Comparison of ENCODE assay signal across 9 mouse cellular contexts in the genomic region with DNA sequence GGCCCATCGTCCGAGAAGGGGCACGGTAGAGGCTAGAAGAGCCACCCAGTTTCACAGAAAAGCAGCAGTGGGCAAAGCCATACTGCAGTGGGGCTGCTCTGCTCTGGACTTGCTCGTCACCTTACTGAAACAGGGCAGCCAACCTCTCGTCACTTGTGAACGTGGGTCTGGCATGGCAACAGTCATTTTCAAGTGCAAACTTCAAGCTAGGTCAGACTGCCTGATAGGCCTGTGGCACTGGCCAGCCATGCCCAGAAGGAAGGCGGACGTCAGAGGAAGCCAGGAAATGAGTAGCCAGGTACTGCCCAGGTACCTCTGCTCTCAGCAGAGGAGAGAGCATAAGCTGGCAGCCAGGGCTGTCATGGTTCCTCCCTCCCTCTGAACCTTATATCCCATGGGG. TPM values are rescaled to one million over a fixed set of nuclear protein-coding genes. Genes with fewer than 3 reads are reported as not detected.
A peak's percentile ranks its signal among the peaks of the same experiment; 100 is the strongest.
DNase-seq lines count a peak whose midpoint lies in the region; ATAC-seq and TF ChIP-seq lines count a peak whose summit lies in the region.
"Had no signal": no experiment of that assay in that cellular context is flagged by ENCODE, and none has a peak within 500 bp of the region (broad histone marks: within the 10 kb centered on the region; RNA-seq: fewer than 3 reads in every experiment).

No protein-coding gene starts in this region.

- no peak overlapping the region for H3K9ac ChIP-seq in hindbrain, embryonic 12.5 days
- H3K9ac ChIP-seq in lung, embryonic 16.5 days (ENCODE audit: low read length), result peak overlapping the region; percentile 21

- H3K4me3 ChIP-seq in gastrocnemius, adult 2 months, result peak overlapping the region; percentile 90
- no peak overlapping the region for H3K4me3 ChIP-seq in brown adipose tissue, adult 24 weeks (ENCODE audit: insufficient read depth, low read depth, low read length)
- H3K4me3 ChIP-seq in hindbrain, embryonic 12.5 days, result 0 out of 2 replicates have a peak overlapping the region, but pooled peaks have one; percentile 99
- H3K4me3 ChIP-seq in lung, embryonic 16.5 days (ENCODE audit: low read length), result no peak overlapping the region

- no peak for DNase-seq in gastrocnemius, adult 2 months
- DNase-seq in gastrocnemius, postnatal 14 days, result no peak
- no peak for DNase-seq in gastrocnemius, adult 18-20 months (ENCODE audit: low spot score)
- DNase-seq in Muller cell, postnatal 12 days (ENCODE audit: inconsistent ontology term), result no peak
- no peak for DNase-seq in embryo, embryonic 11 days

- peak overlapping the region; percentile 61 for H3K4me2 ChIP-seq in hindbrain, embryonic 12.5 days (replicated peaks)
- H3K4me2 ChIP-seq in lung, embryonic 16.5 days (ENCODE audit: low read depth, low read length), result no peak overlapping the region

- H3K9me3 ChIP-seq in hindbrain, embryonic 12.5 days (replicated peaks), result no peaks in the 10 kb centered on the region
- H3K9me3 ChIP-seq in lung, embryonic 16.5 days (ENCODE audit: control insufficient read depth, low read length), result no peaks in the 10 kb centered on the region

- H3K4me1 ChIP-seq in brown adipose tissue, adult 24 weeks (ENCODE audit: control insufficient read depth, insufficient read depth, insufficient read length, low read length), result peaks cover 57% of the 10 kb centered on the region
- peaks cover 87% of the 10 kb centered on the region for H3K4me1 ChIP-seq in hindbrain, embryonic 12.5 days
- peaks cover 70% of the 10 kb centered on the region for H3K4me1 ChIP-seq in lung, embryonic 16.5 days (replicated peaks; ENCODE audit: control insufficient read depth, insufficient read depth, low read length)

- TF ChIP-seq CTCF in gastrocnemius, adult 2 months (IDR thresholded peaks at IDR 0.05), result no peak

- peak overlapping the region; percentile 94 for H3K27ac ChIP-seq in gastrocnemius, adult 2 months
- H3K27ac ChIP-seq in brown adipose tissue, adult 24 weeks (replicated peaks; ENCODE audit: low read depth, low read length), result peak overlapping the region; percentile 78
- no peak overlapping the region for H3K27ac ChIP-seq in hindbrain, embryonic 12.5 days
- peak overlapping the region; percentile 83 for H3K27ac ChIP-seq in lung, embryonic 16.5 days (ENCODE audit: low read length)

- WGBS in hindbrain, embryonic 12.5 days, result 88% methylated on average over 8 of the region's 8 CpGs
- 74% methylated on average over 8 of the region's 8 CpGs for WGBS in lung, embryonic 16.5 days

- no peak for ATAC-seq in hindbrain, embryonic 12.5 days (ENCODE audit: low FRiP score)
- ATAC-seq in lung, embryonic 16.5 days (ENCODE audit: low read depth), result no peak

- intact Hi-C loops in gastrocnemius, adult 2 months (cut with DNase I), result no loop called here
- intact Hi-C loops in gastrocnemius, postnatal 14 days (cut with DNase I; ENCODE audit: low total_unique reads), result no loop called here

- H3K36me3 ChIP-seq in hindbrain, embryonic 12.5 days, result no peaks in the 10 kb centered on the region
- H3K36me3 ChIP-seq in lung, embryonic 16.5 days (ENCODE audit: control insufficient read depth, insufficient read depth, low read length), result no peaks in the 10 kb centered on the region

- H3K27me3 ChIP-seq in hindbrain, embryonic 12.5 days, result no peaks in the 10 kb centered on the region
- no peaks in the 10 kb centered on the region for H3K27me3 ChIP-seq in lung, embryonic 16.5 days (ENCODE audit: control insufficient read depth, insufficient read depth, low read depth, low read length)

RNA-seq across cellular contexts. Expression of a gene that starts 2.6 kb away (rescaled TPM):
- 10 to 100 TPM; 10.8 to 12.6 TPM for total RNA-seq in gastrocnemius, adult 2 months (2021)
- total RNA-seq in gastrocnemius, postnatal 14 days (2021), result 10 to 100 TPM; 15.5 to 17.4 TPM
- 6.5 and 8.7 TPM in 2 replicates for polyA plus RNA-seq in brown adipose tissue, adult 24 weeks (2012; ENCODE audit: insufficient read depth, insufficient read length, missing spikeins)
- polyA plus RNA-seq in hindbrain, embryonic 12.5 days (2016; fragmentation: Nextera tagmentation; extraction: Ambion mirVana), result 50.7 and 56.5 TPM in 2 replicates
- 49.2 and 52.1 TPM in 2 replicates for polyA plus RNA-seq in lung, embryonic 16.5 days (2015; fragmentation: Nextera tagmentation; extraction: Ambion mirVana)
- total RNA-seq in gastrocnemius, adult 18-20 months (2021), result 10 to 100 TPM; 10.6 to 10.8 TPM

RNA-seq across cellular contexts. Expression of a gene that starts 50.2 kb away (rescaled TPM):
- not detected for total RNA-seq in gastrocnemius, adult 2 months (2021)
- under 1 TPM in 1 of 2 experiments, not detected in 1; 0.44 TPM for total RNA-seq in gastrocnemius, postnatal 14 days (2021)
- polyA plus RNA-seq in brown adipose tissue, adult 24 weeks (2012; ENCODE audit: insufficient read depth, insufficient read length, missing spikeins), result not detected in 2 replicates
- polyA plus RNA-seq in hindbrain, embryonic 12.5 days (2016; fragmentation: Nextera tagmentation; extraction: Ambion mirVana), result not detected in 2 replicates
- polyA plus RNA-seq in lung, embryonic 16.5 days (2015; fragmentation: Nextera tagmentation; extraction: Ambion mirVana), result 1.2 TPM in 1 of 2 replicates, not detected in the other
- under 1 TPM in 1 of 2 experiments, not detected in 1; 0.71 TPM for total RNA-seq in gastrocnemius, adult 18-20 months (2021)
- total RNA-seq: left cerebral cortex, postnatal 36 days had no signal

Comparison
In these comparisons a context has a peak if more than half of its experiments do, and no peak if none do; other contexts are left out.
1. H3K4me3 ChIP-seq: peak in gastrocnemius, adult 2 months (single experiment) and hindbrain, embryonic 12.5 days (single experiment); none in brown adipose tissue, adult 24 weeks (single experiment) and lung, embryonic 16.5 days (single experiment).